ENCODE assay signal across 16 mouse cellular contexts in the genomic region with DNA sequence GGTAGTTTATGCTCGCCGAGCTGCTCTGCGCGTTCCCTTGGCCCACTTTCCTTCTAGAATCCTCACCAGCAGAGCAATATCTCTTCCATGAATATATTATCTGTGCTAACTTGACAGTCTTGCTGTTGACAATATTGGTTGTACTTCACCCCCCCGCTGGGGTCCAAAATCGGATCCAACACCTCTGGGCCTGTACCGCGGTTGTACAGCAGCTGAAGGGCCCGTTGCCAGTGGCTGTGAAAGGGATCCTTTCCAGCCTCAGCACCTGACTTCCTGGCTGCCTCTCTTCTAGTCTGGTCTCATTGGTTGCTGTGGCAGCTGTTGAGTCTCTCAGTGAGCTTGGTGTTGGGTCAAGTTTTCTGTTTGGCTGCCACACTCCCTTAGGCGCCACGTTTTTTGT.
A peak's percentile ranks its signal among the peaks of the same experiment; 100 is the strongest.
DNase-seq lines count a peak whose midpoint lies in the region; ATAC-seq and TF ChIP-seq lines count a peak whose summit lies in the region.
"Had no signal": no experiment of that assay in that cellular context is flagged by ENCODE, and none has a peak within 500 bp of the region (broad histone marks: within the 10 kb centered on the region; RNA-seq: fewer than 3 reads in every experiment).

No protein-coding gene starts in this region.

- no peak overlapping the region for H3K27ac ChIP-seq in midbrain, postnatal 0 days (ENCODE audit: low read depth, low read length)
- H3K27ac ChIP-seq in midbrain, embryonic 16.5 days (ENCODE audit: low read length) = no peak overlapping the region
- H3K27ac ChIP-seq: embryonic facial prominence, embryonic 15.5 days; forebrain, embryonic 13.5 days; liver, embryonic 12.5 days; neural tube, embryonic 12.5 days had no signal

- H3K4me1 ChIP-seq in midbrain, postnatal 0 days (ENCODE audit: insufficient read depth, low read length) = no peaks in the 10 kb centered on the region
- H3K4me1 ChIP-seq in midbrain, embryonic 16.5 days (ENCODE audit: control insufficient read depth, insufficient read depth, low read length) = 0 out of 2 replicates have a peak, but pooled peaks cover 2% of the 10 kb centered on the region
- H3K4me1 ChIP-seq: embryonic facial prominence, embryonic 15.5 days; liver, embryonic 12.5 days; neural tube, embryonic 12.5 days had no signal

- no peak overlapping the region for H3K4me2 ChIP-seq in midbrain, postnatal 0 days (ENCODE audit: low read depth, low read length, poor library complexity, severe bottlenecking)
- H3K4me2 ChIP-seq in midbrain, embryonic 16.5 days (ENCODE audit: low read length) = no peak overlapping the region
- H3K4me2 ChIP-seq: embryonic facial prominence, embryonic 15.5 days; forebrain, embryonic 13.5 days; liver, embryonic 12.5 days; midbrain, embryonic 11.5 days; neural tube, embryonic 12.5 days had no signal

- no peak for ATAC-seq in midbrain, postnatal 0 days (ENCODE audit: low FRiP score)
- ATAC-seq in midbrain, embryonic 16.5 days = no peak
- ATAC-seq: forebrain, embryonic 13.5 days; intestine, embryonic 16.5 days; liver, embryonic 12.5 days had no signal

- H3K9ac ChIP-seq in midbrain, postnatal 0 days (replicated peaks; ENCODE audit: low read length, poor library complexity, severe bottlenecking) = no peak overlapping the region
- H3K9ac ChIP-seq in midbrain, embryonic 16.5 days (ENCODE audit: low read depth, low read length) = no peak overlapping the region
- H3K9ac ChIP-seq: embryonic facial prominence, embryonic 15.5 days; forebrain, embryonic 13.5 days; liver, embryonic 12.5 days; neural tube, embryonic 12.5 days had no signal

- H3K36me3 ChIP-seq in midbrain, postnatal 0 days (ENCODE audit: insufficient read depth, low read length) = no peaks in the 10 kb centered on the region
- H3K36me3 ChIP-seq in midbrain, embryonic 16.5 days (ENCODE audit: control insufficient read depth, insufficient read depth, low read length) = no peaks in the 10 kb centered on the region
- H3K36me3 ChIP-seq: embryonic facial prominence, embryonic 15.5 days; G1E; liver, embryonic 12.5 days; neural tube, embryonic 12.5 days had no signal

- no peaks in the 10 kb centered on the region for H3K27me3 ChIP-seq in midbrain, postnatal 0 days (ENCODE audit: insufficient read depth, low read length)
- no peaks in the 10 kb centered on the region for H3K27me3 ChIP-seq in midbrain, embryonic 16.5 days (ENCODE audit: control insufficient read depth, insufficient read depth, low read depth, low read length)
- H3K27me3 ChIP-seq: embryonic facial prominence, embryonic 15.5 days; forebrain, embryonic 13.5 days; liver, embryonic 12.5 days; neural tube, embryonic 12.5 days had no signal

- intact Hi-C loops in heart, postnatal 25 days (cut with DNase I) = no loop called here
- intact Hi-C loops in gastrocnemius, postnatal 36 days (cut with DNase I) = no loop called here
- intact Hi-C loops in left cerebral cortex, postnatal 36 days (cut with DNase I) = no loop called here

- no peak for TF ChIP-seq CTCF in midbrain, postnatal 0 days (IDR thresholded peaks at IDR 0.05)

- H3K4me3 ChIP-seq in midbrain, postnatal 0 days (ENCODE audit: low read depth, low read length) = no peak overlapping the region
- H3K4me3 ChIP-seq in midbrain, embryonic 16.5 days (ENCODE audit: low read depth, low read length) = no peak overlapping the region
- H3K4me3 ChIP-seq: embryonic facial prominence, embryonic 15.5 days; forebrain, embryonic 13.5 days; liver, embryonic 12.5 days; neural tube, embryonic 12.5 days had no signal

- 91% methylated on average over 11 of the region's 11 CpGs for WGBS in midbrain, postnatal 0 days
- WGBS in midbrain, embryonic 16.5 days = 88% methylated on average over 11 of the region's 11 CpGs

- peak; percentile 97 for DNase-seq in heart, adult 11 months
- no peak for DNase-seq in heart, postnatal 25 days (ENCODE audit: low spot score)
- DNase-seq in midbrain, postnatal 0 days (ENCODE audit: low spot score) = peak; percentile 66
- DNase-seq in gastrocnemius, postnatal 36 days = peak; percentile 26 to 36
- no peak for DNase-seq in embryo, embryonic 10.5 days (ENCODE audit: low spot score)
- DNase-seq in left cerebral cortex, postnatal 36 days (ENCODE audit: low spot score in 2 of 2) = no peak
- DNase-seq: kidney, postnatal 4 days; lung, postnatal 14 days had no signal

- H3K9me3 ChIP-seq in midbrain, postnatal 0 days (ENCODE audit: low read length) = no peaks in the 10 kb centered on the region
- no peaks in the 10 kb centered on the region for H3K9me3 ChIP-seq in midbrain, embryonic 16.5 days (replicated peaks; ENCODE audit: control insufficient read depth, low read length, poor library complexity, severe bottlenecking)
- H3K9me3 ChIP-seq: embryonic facial prominence, embryonic 15.5 days; forebrain, embryonic 13.5 days; G1E; liver, embryonic 12.5 days; neural tube, embryonic 12.5 days had no signal

Comparison
In these comparisons a context has a peak if more than half of its experiments do, and no peak if none do; other contexts are left out.
1. DNase-seq: peak in heart, adult 11 months (single experiment), midbrain, postnatal 0 days (single experiment) and gastrocnemius, postnatal 36 days (2 of 2); none in heart, postnatal 25 days (single experiment), embryo, embryonic 10.5 days (single experiment) and left cerebral cortex, postnatal 36 days (0 of 2).